Mouse (Mus musculus): Measurements from ENCODE around the gene Nkapd1. TPM values are rescaled to one million over a fixed set of nuclear protein-coding genes. Genes with fewer than 3 reads are reported as not detected.

The Nkapd1 gene
- polyA plus RNA-seq, 1 experiment from 2014 or later, result 20.8 TPM

Other genes starting within 250 kb of the Nkapd1 start
- gene Plet1, start 122.9 kb downstream of the Nkapd1 start, polyA plus RNA-seq (2016; fragmentation: Nextera tagmentation; extraction: Ambion mirVana), result 2.2 and 4.2 TPM in 2 replicates
- gene Pts, start 88.7 kb downstream of the Nkapd1 start, polyA plus RNA-seq (2016; fragmentation: Nextera tagmentation; extraction: Ambion mirVana), result 78.6 and 92.2 TPM in 2 replicates
- 2.4 and 2.5 TPM in 2 replicates for gene Il18, start 62.6 kb downstream of the Nkapd1 start, polyA plus RNA-seq (2016; fragmentation: Nextera tagmentation; extraction: Ambion mirVana)
- gene Bco2, start 62.3 kb downstream of the Nkapd1 start, polyA plus RNA-seq (2016; fragmentation: Nextera tagmentation; extraction: Ambion mirVana), result 0.21 TPM in 1 of 2 replicates, not detected in the other
- 0.25 TPM in 1 of 2 replicates, not detected in the other for gene Tex12, start 56.1 kb downstream of the Nkapd1 start, polyA plus RNA-seq (2016; fragmentation: Nextera tagmentation; extraction: Ambion mirVana)
- 552 and 673 TPM in 2 replicates for gene Sdhd, start 13.7 kb downstream of the Nkapd1 start, polyA plus RNA-seq (2016; fragmentation: Nextera tagmentation; extraction: Ambion mirVana)
- 288 and 294 TPM in 2 replicates for gene Timm8b, start 13.6 kb downstream of the Nkapd1 start, polyA plus RNA-seq (2016; fragmentation: Nextera tagmentation; extraction: Ambion mirVana)
- 3.4 and 5.3 TPM in 2 replicates for gene Pih1d2, start 143 bp downstream of the Nkapd1 start, polyA plus RNA-seq (2016; fragmentation: Nextera tagmentation; extraction: Ambion mirVana)
- gene Dlat, start 42.3 kb upstream of the Nkapd1 start, polyA plus RNA-seq (2016; fragmentation: Nextera tagmentation; extraction: Ambion mirVana), result 105 and 151 TPM in 2 replicates
- gene Dixdc1, start 122.1 kb upstream of the Nkapd1 start, polyA plus RNA-seq (2016; fragmentation: Nextera tagmentation; extraction: Ambion mirVana), result 5.3 and 7.6 TPM in 2 replicates
- gene 2310030G06Rik, start 129.1 kb upstream of the Nkapd1 start, polyA plus RNA-seq (2016; fragmentation: Nextera tagmentation; extraction: Ambion mirVana), result 8.4 TPM in 2 replicates
- 483 and 791 TPM in 2 replicates for gene Cryab, start 133.9 kb upstream of the Nkapd1 start, polyA plus RNA-seq (2016; fragmentation: Nextera tagmentation; extraction: Ambion mirVana)
- 227 and 370 TPM in 2 replicates for gene Hspb2, start 134.9 kb upstream of the Nkapd1 start, polyA plus RNA-seq (2016; fragmentation: Nextera tagmentation; extraction: Ambion mirVana)
- gene Fdxacb1, start 150.8 kb upstream of the Nkapd1 start, polyA plus RNA-seq (2016; fragmentation: Nextera tagmentation; extraction: Ambion mirVana), result 10.6 and 12.2 TPM in 2 replicates
- 44.0 and 47.2 TPM in 2 replicates for gene Alg9, start 157.6 kb upstream of the Nkapd1 start, polyA plus RNA-seq (2016; fragmentation: Nextera tagmentation; extraction: Ambion mirVana)
- 17.4 and 21.6 TPM in 2 replicates for gene 1110032A03Rik, start 158.1 kb upstream of the Nkapd1 start, polyA plus RNA-seq (2016; fragmentation: Nextera tagmentation; extraction: Ambion mirVana)
- gene Ppp2r1b, start 227.8 kb upstream of the Nkapd1 start, polyA plus RNA-seq (2016; fragmentation: Nextera tagmentation; extraction: Ambion mirVana), result 95.8 and 99.3 TPM in 2 replicates